Mouse (Mus musculus) neural tube, embryonic 14.5 days (tissue): ENCODE results near the gene Syna. TPM values are rescaled to one million over a fixed set of nuclear protein-coding genes. Genes with fewer than 3 reads are reported as not detected.

Source experiments
- ATAC-seq: fragments of 200-750 bp; cut with Nextera tagmentation; 2 replicates; pipeline ENCODE4 v1.8.0; 2017; ENCODE audit warnings: low read depth, mild to moderate bottlenecking, moderate TSS enrichment, moderate library complexity
- H3K27ac ChIP-seq: fragments of 300-500 bp; sonication (generic); 2 replicates; pipeline ENCODE4 v1.5.1; 2014; ENCODE audit warnings: low read depth, mild to moderate bottlenecking, control low read depth, low read length, moderate library complexity, mixed read lengths
- H3K27me3 ChIP-seq: fragments of 300-500 bp; sonication (generic); 2 replicates; pipeline ENCODE4 v1.6.1; 2014; ENCODE audit warnings: low read length; ENCODE audit not compliant: control insufficient read depth, insufficient read depth
- H3K36me3 ChIP-seq: fragments of 300-500 bp; sonication (generic); 2 replicates; pipeline ENCODE4 v1.6.1; 2014; ENCODE audit warnings: low read length, mixed read lengths; ENCODE audit not compliant: control insufficient read depth, insufficient read depth
- H3K4me1 ChIP-seq: fragments of 300-500 bp; sonication (generic); 2 replicates; pipeline ENCODE4 v1.6.1; 2014; ENCODE audit warnings: low read length; ENCODE audit not compliant: control insufficient read depth, insufficient read depth
- H3K4me2 ChIP-seq: fragments of 300-500 bp; sonication (generic); 2 replicates; pipeline ENCODE4 v1.6.1; 2014; ENCODE audit warnings: mild to moderate bottlenecking, low read depth, low read length, control low read depth
- H3K4me3 ChIP-seq: fragments of 300-500 bp; sonication (generic); 2 replicates; pipeline ENCODE4 v1.5.1; 2014; ENCODE audit warnings: low read depth, low read length, control low read depth, mixed read lengths
- H3K9ac ChIP-seq: fragments of 300-500 bp; sonication (generic); replicated peaks from 2 replicates; pipeline ENCODE4 v1.6.1; 2014; ENCODE audit warnings: low read depth, mild to moderate bottlenecking, control low read depth, low read length, mixed read lengths
- H3K9me3 ChIP-seq: fragments of 300-500 bp; sonication (generic); 2 replicates; pipeline ENCODE4 v1.6.1; 2016; ENCODE audit warnings: low read length; ENCODE audit not compliant: control insufficient read depth
- WGBS: fragments of 180-500 bp; shearing (Covaris S2); extraction: QIAGEN DNeasy Blood & Tissue Kit; methylation state at CpG from one replicate; pipeline ENCODE4 v1.1.7; 2014; 5-methylcytosine and 5-hydroxymethylcytosine counted together
- polyA plus RNA-seq: library from polyadenylated mRNA; unstranded; fragments of >200 nt; fragmentation: Nextera tagmentation; extraction: Ambion mirVana; gene quantifications from 2 replicates; pipeline ENCODE4 v1.2.1, GENCODE M21; 2014

The Syna gene
- 0.26 TPM in 1 of 2 replicates, not detected in the other for polyA plus RNA-seq

DNA sequence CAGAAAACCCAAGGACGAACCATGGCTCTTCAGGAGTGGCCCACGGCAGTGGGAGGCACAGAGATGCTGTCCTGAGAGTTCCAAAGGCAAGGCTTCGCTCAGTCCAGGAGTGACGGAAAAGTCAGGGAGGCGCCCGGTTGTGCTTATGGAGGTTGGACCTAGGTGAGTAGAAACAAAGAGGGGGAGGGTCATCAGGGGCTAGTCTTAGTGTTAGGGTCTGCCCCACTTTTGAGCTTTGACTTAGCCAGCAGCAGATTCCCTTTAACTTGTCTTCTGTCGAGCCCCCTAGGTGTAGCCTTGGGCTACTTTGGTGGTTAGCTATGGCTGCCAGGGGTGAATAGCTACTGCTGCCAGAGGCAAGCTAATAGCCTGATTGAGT lies at the start of gene Syna:
TSS of gene Syna (minus strand) at position 101 of the 379 bp plus-strand sequence.
- no peak within 1 kb of the TSS for H3K27ac ChIP-seq
- no peak for ATAC-seq
- no peaks in the 10 kb centered on the region for H3K36me3 ChIP-seq
- H3K27me3 ChIP-seq = no peaks in the 10 kb centered on the region
- H3K4me3 ChIP-seq = no peak within 1 kb of the TSS
- no peak within 1 kb of the TSS for H3K4me2 ChIP-seq
- peaks cover 5% of the 10 kb centered on the region; the same call in 1 of the 2 replicates for H3K4me1 ChIP-seq
- H3K9ac ChIP-seq = no peak within 1 kb of the TSS
- whole genome bisulfite sequencing = 90% methylated on average over 7 of the region's 7 CpGs
- no peaks in the 10 kb centered on the region for H3K9me3 ChIP-seq

DNA sequence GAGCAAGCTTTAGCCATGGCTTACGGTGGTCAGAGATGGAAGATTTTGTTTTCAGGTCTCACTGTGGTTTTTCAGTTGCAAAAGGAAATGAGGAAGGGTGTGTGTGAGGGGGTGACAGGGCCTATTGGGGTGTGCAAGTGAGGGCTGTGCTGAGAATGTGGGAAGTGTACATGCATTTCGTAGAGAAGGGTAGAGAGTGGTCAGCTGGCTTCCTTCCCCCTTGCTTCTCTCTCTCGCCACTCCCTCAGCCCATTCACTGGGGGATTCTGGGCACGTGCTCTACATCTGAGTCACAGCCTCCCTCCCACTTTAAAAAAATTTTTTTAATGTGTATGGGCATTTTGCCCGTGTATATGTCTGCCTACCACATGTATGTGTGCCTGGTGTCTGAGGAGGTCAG lies 47.1 kb upstream of the Syna start:
- Histone ChIP-seq H3K4me2 (no peak overlapping the region), H3K27me3 (no peaks in the 10 kb centered on the region), H3K4me3 (no peak overlapping the region), H3K36me3 (no peaks in the 10 kb centered on the region), H3K4me1 (no peaks in the 10 kb centered on the region), H3K9ac (no peak overlapping the region), H3K9me3 (no peaks in the 10 kb centered on the region), H3K27ac (no peak overlapping the region)
- WGBS = 70% methylated on average over 5 of the region's 5 CpGs
- no peak for ATAC-seq

DNA sequence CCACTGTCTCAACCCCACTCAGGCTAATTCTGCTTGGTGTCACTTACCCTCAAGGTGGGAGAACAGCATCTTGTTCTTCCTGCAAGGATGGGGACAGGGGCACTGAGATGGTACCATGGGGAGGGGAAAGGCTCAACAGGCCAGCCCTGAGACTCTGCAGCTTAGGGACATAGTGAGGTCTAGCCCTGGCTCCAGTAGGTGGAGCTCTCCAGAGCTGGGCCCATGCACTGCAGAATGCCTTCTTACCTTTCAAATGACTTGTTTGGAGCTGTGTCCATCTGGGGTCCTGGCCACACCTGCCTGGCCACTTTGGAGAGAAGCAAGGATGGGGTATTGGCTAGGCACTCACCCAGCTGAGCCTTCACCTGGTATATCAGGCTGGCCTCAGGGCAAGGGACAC lies 46.3 kb upstream of the Syna start:
- Histone ChIP-seq H3K4me3 (no peak overlapping the region), H3K27ac (no peak overlapping the region), H3K36me3 (no peaks in the 10 kb centered on the region), H3K27me3 (no peaks in the 10 kb centered on the region), H3K4me1 (no peaks in the 10 kb centered on the region), H3K4me2 (no peak overlapping the region), H3K9me3 (no peaks in the 10 kb centered on the region), H3K9ac (no peak overlapping the region)
- ATAC-seq = no peak

DNA sequence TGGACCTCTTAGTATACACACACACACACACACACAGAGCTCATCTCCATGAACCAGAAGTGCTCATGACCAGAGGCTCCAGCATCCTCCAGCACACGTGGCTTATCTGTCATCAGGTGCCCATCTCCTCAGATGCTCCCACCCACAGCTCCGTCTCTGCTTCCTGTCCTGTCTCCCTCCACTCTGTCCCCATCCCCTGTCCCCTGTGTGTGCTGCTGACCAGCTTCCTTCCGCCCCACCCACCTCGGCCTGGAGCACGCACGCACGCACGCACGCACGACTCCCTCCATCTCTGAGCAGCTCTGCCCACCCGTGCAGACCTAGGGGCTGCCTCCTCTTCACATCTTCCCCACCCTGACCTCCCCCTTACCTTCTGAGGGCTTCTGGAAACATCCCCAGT lies 44.4 kb upstream of the Syna start:
- Histone ChIP-seq H3K4me3 (no peak overlapping the region), H3K27me3 (no peaks in the 10 kb centered on the region), H3K4me2 (no peak overlapping the region), H3K27ac (no peak overlapping the region), H3K9ac (no peak overlapping the region), H3K4me1 (no peaks in the 10 kb centered on the region), H3K9me3 (no peaks in the 10 kb centered on the region), H3K36me3 (peaks cover 4% of the 10 kb centered on the region; the same call in 1 of the 2 replicates)
- no peak for ATAC-seq
- 88% methylated on average over 11 of the region's 11 CpGs for WGBS

- no peak for ATAC-seq
Observed at GRCm38 (mm10) chr5:134597711-134598110, 37.7 kb upstream of the Syna start.

DNA sequence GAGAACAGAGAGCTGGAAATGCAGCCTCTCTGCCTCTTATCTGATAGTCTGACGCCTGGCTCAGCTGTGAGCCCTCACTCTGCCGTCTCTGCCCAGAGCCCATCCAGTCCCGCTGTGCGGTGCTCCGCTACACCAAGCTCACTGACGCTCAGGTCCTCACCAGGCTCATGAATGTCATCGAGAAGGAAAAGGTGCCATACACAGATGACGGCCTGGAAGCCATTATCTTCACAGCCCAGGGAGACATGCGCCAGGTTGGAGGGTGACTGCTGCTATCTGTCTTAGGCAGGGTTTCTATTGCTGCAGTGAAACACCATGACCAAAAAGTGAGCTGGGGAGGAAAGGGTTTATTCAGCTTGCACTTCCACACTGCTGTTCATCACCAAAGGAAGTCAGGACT lies 33.1 kb upstream of the Syna start:
- Histone ChIP-seq H3K36me3 (peaks cover 39% of the 10 kb centered on the region), H3K9me3 (no peaks in the 10 kb centered on the region), H3K27ac (no peak overlapping the region), H3K4me1 (no peaks in the 10 kb centered on the region), H3K4me3 (no peak overlapping the region), H3K4me2 (no peak overlapping the region), H3K27me3 (no peaks in the 10 kb centered on the region), H3K9ac (no peak overlapping the region)
- 92% methylated on average over 9 of the region's 9 CpGs for WGBS
- no peak for ATAC-seq

More at GRCm38 (mm10) chr5:134597711-134598110, 37.7 kb upstream of the Syna start:
- Histone ChIP-seq H3K4me3 (no peak overlapping the region), H3K4me1 (no peaks in the 10 kb centered on the region), H3K27ac (no peak overlapping the region), H3K9me3 (no peaks in the 10 kb centered on the region), H3K36me3 (peaks cover 46% of the 10 kb centered on the region), H3K4me2 (no peak overlapping the region), H3K9ac (no peak overlapping the region), H3K27me3 (no peaks in the 10 kb centered on the region)
- WGBS = 90% methylated on average over 10 of the region's 10 CpGs

DNA sequence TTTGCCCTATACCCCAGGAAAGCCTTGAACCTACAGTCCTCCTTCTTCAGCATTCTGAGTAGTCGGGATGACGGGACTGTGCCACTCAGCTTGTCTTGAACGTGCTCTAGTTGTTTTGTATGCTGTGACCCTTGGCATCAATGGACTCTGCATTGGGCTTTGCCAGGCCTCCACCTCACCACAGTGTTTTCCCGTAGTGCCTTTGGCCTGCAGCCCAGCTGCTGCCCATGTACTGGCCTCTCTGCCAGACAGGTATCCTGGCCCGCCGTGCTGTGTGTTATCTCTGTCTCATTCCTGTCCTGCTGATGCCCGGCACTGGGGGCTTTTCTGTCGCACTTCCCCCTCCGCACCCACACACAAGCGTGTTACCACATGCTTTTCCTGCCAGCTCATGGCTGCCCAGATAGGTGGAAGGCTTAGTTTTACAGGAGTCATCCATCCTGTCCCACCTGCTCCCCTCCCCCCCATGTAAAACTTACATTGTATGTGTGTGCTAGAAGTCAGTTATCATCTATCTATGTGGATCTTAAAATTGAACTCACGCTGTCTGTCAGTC lies 32.1 kb upstream of the Syna start:
- Histone ChIP-seq H3K9me3 (no peaks in the 10 kb centered on the region), H3K27me3 (no peaks in the 10 kb centered on the region), H3K36me3 (peaks cover 31% of the 10 kb centered on the region), H3K4me1 (no peaks in the 10 kb centered on the region), H3K9ac (no peak overlapping the region), H3K4me3 (no peak overlapping the region), H3K27ac (no peak overlapping the region), H3K4me2 (no peak overlapping the region)
- no peak for ATAC-seq
- 97% methylated on average over 11 of the region's 11 CpGs for WGBS

- no peak overlapping the region for H3K27ac ChIP-seq
- 86% methylated on average over 3 of the region's 3 CpGs for WGBS
- H3K9me3 ChIP-seq = no peaks in the 10 kb centered on the region
- H3K27me3 ChIP-seq = no peaks in the 10 kb centered on the region
- H3K4me2 ChIP-seq = no peak overlapping the region
- peaks cover 10% of the 10 kb centered on the region; the same call in 1 of the 2 replicates for H3K36me3 ChIP-seq
- no peak for ATAC-seq
- no peak overlapping the region for H3K4me3 ChIP-seq
- H3K4me1 ChIP-seq = no peaks in the 10 kb centered on the region
- no peak overlapping the region for H3K9ac ChIP-seq
Observed at GRCm38 (mm10) chr5:134589900-134590299, 29.9 kb upstream of the Syna start.

DNA sequence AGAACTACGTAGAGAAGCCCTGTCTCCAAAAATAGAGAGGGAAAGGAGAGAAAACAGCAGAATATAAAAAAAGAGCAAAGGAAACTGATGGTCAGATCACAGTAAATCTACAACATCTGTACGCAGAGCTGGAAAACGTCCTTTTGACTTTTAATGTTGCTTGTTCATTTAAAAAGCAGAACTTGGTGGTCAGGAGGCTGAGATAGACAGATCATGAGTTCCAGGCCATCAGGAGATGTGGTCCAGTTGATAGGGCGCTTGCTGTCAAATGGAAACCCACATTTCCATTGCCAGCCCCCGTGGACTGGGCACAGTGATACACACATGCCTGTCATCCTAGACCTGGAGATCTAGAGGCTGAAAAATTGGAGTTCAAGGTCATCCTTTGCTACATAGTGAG lies 24.8 kb upstream of the Syna start:
- Histone ChIP-seq H3K4me2 (no peak overlapping the region), H3K27me3 (no peaks in the 10 kb centered on the region), H3K9ac (no peak overlapping the region), H3K4me3 (no peak overlapping the region), H3K27ac (no peak overlapping the region), H3K4me1 (peaks cover 4% of the 10 kb centered on the region; the same call in 1 of the 2 replicates), H3K9me3 (no peaks in the 10 kb centered on the region), H3K36me3 (no peaks in the 10 kb centered on the region; the same call in 1 of the 2 replicates)
- ATAC-seq = no peak
- 93% methylated on average over 5 of the region's 5 CpGs for WGBS
